Mouse (Mus musculus): ENCODE results near the gene Hbs1l.

DNA sequence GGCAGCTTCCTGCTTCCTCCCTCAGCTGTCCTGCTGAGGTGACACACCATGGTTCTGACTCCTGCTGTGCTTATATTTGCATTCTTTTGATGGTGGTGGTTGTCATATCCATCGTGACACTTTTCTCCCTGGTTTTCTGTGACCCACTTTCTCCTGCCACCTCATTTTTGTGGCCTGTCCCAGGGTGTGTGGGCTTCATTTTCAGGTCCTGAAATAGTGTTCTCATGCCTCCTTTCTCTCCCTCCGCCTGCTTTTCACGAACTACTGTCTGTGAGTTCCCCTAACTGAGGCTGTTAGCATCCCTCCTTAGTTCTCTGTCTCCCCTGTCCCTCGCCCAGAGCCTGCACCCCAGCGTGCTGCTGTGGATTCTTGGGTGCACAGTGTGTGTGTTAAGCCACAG lies 58.1 kb downstream of the Hbs1l start:
- TF ChIP-seq CTCF (IDR thresholded peaks at IDR 0.05; ENCODE audit: low read depth) (no peak), EP300 (IDR thresholded peaks at IDR 0.05; ENCODE audit: low read depth) (no peak)
